Mouse (Mus musculus): ENCODE data around the gene Gm4559.
"Not testable (repeated sequence)": the region's sequence is repeated elsewhere in the genome, so short reads cannot be mapped to it uniquely, and the experiment has no call there.

Gm4559 gene

DNA sequence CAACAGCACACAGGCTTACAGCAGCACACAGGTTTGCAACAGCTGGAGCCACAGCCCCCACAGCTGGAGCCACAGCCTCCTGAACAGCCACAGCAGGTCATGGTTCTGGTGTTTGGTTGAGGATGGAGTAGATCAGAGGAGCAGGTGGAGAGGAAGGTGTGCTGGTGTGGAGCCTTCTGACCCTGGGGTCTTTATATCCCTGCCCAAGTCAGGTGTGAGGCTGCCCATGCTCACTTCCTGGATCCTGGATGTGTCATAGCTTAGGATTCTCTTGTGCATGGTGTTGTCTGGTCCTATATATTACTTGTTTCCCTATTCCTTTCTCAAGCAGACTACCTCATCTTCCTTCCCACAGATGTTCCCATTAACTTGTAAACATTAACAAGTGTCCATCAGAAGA is at the start of gene Gm4559:
Gm4559 (minus strand) TSS at position 101 of the 400 bp plus-strand sequence.
- not testable (repeated sequence) for DNase-seq (ENCODE audit: low spot score in 2 of 2)

DNA sequence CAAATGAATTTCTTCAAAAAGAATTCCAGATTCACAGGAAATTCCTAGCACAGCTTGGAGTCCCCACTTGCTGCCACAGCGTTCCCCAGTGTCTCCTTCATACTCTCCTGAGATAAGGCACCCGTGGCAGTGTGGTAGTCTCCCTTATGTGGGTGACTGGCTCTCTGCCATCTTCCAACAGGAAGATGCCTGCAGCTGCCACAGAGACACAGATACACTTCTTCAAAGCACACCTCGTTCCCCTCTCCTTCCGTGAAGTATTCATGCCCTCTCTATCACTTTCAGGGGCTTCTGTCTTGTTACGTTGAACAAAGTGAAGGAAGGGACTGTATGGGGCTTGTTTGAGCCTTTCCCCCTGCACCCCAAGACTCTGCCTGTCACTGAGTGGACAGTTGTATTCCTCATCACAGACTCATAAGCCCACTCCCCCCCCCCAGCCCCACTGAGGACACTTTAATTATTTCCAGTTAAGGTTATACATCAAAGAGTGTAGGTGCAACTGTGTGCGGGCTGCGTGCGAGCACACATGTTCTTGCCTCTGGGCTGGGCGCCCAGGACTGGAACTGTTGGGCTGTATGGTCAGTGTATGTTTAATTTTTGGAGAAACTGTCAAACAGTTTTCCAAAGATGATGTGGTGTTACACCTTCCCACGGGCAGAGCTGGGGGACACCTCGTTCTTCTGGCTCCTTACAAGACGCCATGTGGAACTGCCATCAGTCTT is 49.4 kb upstream of the Gm4559 start:
- DNase-seq (ENCODE audit: low spot score in 2 of 2): no peak

DNA sequence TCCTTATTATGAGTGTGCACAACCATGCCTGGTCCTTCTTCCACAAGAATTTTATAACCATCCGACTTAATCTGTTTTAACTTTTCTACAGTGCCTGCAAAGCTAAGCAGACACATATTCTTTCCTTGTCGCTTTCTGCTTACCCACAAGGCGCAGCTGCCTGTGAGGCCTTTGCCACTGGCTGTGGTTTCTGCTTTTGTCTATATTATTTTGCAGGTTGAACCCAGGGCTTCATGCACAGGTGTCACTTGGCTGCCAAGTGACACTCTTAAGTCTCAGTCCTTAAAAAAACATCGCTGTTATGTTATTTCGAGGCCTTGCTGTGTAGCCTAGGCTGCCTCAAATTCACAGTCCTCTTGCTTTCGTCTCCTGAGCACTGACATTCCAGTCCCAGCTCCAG is 48.5 kb upstream of the Gm4559 start:
- no peak for DNase-seq (ENCODE audit: low spot score in 2 of 2)

DNA sequence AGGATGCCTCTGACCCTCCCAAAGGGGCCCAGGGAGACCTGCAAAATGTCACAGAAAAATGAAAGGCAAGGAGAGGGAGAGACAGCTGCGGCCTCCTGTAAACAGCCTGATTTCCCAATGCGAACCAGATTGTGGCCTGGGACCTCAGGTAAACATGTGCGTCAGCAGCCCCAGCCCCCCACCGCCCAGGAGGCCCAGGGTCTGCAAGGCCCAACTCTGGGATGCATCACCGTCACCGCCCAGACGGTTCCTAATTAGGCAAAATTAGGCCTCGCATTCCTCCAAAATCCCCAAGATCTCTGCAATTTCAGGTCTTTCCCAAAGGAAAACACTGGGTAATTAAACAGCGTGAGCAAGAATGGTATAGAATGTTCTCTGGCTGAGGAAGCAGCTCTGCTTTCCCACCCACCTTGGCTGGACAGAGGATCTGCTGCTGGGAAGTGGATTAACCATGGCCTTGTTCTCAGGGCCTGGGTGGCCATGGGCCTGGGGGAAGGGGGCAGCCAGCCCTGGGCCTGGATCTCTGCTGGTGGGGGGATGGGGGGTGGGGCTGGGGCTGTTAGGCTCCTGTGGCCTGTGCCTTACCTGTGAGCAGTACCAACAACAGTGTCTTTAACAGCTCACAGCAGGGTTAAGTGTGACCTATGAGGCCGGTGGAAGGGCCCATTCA is 47.6 kb upstream of the Gm4559 start:
- DNase-seq (ENCODE audit: low spot score in 2 of 2): not testable (repeated sequence)

DNA sequence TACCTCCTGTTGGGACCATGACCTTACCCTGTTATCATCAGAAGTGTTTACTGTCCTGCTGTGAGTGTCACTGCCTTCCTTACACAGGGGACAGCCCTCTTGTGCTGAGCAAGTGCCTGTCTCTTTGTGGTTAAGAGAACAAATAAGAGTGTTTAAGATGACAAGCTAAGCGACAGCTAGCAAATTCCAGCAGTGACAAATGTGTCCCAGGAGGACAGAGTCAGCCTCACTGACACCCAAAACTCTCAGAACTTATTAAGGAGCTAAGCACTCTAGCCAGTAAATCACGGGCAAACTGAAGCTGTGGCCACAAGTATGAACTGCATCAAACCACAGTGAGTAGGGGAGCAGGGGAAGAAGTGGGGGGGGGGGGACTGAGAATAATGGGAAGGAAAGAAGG is 46.7 kb upstream of the Gm4559 start:
- DNase-seq (ENCODE audit: low spot score in 2 of 2): no peak

DNA sequence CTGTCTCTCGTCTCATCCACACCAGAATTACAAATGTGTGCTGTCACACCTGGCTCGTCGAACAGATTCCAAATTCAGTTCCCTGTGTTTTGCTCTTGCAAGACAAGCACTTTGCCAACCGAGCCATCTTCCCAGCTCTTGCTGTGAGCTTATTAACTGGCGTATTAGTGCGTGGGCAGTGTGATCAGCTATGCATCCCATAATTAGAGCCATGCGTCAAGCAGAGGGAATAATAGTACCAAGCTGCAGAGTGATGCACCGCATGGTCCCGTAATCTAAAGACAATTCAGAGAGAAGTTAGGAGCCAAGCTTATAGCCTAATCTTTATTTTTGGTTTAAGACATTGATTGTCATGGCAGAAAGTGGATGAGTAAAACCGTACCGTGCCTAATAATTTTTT is 45.0 kb upstream of the Gm4559 start:
- DNase-seq (ENCODE audit: low spot score in 2 of 2): no peak

DNA sequence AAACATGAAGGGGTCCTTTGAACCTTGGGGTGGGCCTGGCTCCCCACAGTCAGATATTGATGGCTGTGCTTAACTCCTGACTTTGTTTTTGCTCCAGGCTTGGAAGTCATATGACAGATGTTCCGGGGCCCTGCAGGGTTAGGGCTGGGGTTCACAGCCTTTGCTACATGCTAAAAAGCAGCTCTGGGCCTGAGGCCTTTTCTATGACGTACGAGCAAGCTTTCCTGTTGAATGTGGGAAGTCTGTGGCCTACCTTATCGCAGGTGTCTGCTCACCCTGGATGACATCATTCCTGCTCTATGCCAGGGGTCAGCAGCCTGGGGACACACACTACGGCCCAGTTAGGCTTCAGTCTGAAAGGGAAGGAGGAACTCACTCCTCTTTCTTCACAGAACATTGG is 43.1 kb upstream of the Gm4559 start:
- DNase-seq (ENCODE audit: low spot score in 2 of 2): no peak

DNA sequence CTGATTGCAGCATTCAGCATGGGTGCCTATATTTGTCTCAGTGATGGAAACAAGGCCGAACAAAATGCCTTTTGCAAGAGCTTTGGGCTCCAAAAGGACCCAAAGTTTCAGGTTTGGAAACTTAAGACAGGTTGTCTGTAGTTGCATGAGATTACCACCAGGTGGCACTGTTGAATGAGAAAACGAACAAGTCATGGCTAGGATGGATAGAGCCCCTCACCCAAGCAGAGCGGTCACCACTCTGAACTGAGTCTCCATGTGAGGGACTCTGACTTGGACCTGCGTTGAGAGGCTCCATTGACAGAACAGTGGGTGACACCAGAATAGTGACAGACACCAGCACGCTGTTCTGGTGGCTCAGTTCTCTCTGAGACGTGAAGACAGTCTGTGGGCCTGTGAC is 42.4 kb upstream of the Gm4559 start:
- no peak for DNase-seq (ENCODE audit: low spot score in 2 of 2)

DNA sequence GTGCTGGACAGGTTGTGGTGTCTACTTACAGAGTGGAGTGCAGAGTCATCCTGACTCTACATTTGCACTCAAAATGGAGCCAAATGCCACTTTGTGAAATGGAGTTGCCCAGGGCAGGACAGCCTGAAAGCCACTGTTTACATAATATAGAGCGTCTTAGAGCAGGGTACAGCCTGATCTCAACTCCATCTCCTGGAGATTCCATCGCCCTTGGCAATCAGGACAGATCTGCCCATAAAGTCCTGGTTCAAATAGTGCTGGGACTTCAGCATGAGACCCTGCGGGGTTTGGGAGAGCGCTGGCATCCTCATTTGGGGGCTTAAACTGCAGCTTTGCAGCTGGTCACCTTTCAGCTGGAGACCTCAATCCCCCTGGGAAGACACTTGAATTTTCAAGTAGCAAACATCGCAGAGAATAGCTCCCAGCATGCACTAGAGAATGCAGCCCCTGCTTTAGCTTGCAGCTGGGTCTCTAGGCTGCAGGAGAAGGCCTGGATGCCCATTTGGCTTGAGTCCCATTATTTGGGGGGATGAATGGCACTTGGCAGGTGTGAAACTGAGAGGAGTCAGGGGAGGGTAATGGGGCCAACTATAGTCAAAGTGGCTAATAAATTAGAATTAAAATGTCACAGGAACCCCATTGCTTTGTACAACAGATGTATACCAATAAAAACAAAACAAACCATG is 40.6 kb upstream of the Gm4559 start:
- no peak for DNase-seq (ENCODE audit: low spot score in 2 of 2)

DNA sequence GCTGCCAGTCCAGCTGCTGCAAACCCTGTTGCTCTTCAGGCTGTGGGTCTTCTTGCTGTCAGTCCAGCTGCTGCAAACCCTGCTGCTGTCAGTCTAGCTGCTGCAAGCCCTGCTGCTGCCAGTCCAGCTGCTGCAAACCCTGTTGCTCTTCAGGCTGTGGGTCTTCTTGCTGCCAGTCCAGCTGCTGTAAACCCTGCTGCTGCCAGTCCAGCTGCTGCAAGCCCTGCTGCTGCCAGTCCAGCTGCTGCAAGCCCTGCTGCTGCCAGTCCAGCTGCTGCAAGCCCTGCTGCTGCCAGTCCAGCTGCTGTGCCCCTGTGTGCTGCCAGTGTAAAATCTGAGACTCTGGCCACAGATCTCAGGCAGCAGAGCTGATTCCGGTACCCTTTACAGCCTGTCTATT is 29.8 kb upstream of the Gm4559 start:
- not testable (repeated sequence) for DNase-seq (ENCODE audit: low spot score in 2 of 2)

DNA sequence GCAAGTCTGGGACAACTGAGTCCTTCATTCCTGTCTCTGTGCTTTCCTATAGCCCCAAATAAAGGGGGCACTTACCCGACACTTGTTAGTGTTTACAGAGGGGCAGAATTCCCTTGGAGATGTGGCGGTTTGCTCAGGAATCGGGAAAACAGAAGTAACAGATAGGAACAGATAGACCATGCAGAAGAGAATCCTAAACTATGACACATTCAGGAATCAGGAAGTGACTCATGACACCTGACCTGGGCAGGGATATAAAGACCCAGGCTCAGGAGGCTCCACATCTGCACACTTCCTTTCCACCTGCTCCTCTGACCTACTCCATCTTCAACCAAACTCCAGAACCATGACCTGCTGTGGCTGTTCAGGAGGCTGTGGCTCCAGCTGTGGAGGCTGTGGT is 29.1 kb upstream of the Gm4559 start, which contains the start of gene Krtap5-4:
Krtap5-4 (plus strand) TSS at position 301 of the 400 bp plus-strand sequence.
- DNase-seq (ENCODE audit: low spot score in 2 of 2): no peak

DNA sequence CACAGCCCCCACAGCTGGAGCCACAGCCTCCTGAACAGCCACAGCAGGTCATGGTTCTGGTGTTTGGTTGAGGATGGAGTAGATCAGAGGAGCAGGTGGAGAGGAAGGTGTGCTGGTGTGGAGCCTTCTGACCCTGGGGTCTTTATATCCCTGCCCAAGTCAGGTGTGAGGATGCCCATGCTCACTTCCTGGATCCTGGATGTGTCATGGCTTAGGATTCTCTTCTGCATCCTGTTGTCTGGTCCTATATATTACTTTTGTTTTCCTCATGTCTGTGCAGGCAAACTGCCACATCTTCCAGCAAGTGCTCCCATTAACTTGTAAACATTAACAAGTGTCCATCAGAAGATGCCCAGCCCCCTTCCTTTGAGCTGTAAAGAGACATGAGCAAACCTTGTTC is 22.9 kb upstream of the Gm4559 start, which contains the start of gene Krtap5-1:
Krtap5-1 (minus strand) TSS at position 101 of the 400 bp plus-strand sequence.
- DNase-seq (ENCODE audit: low spot score in 2 of 2): not testable (repeated sequence)

DNA sequence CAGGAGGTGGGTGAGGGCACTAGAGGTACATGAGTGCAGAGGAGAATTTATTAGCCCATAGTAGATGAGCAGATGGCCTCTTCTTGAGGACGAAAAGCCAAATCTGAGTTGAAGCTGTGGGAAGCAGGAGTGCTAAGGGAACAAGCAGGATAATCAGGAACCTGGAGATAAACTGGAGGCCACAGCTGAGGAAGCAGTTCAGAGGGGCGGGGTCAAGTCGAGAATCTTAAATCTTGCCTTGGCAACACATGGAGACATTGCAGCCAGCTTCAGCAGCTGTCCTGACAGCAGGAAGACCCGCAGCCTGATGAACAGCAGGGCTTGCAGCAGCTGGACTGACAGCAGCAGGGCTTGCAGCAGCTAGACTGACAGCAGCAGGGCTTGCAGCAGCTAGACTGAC is 21.9 kb upstream of the Gm4559 start:
- DNase-seq (ENCODE audit: low spot score in 2 of 2): not testable (repeated sequence)

DNA sequence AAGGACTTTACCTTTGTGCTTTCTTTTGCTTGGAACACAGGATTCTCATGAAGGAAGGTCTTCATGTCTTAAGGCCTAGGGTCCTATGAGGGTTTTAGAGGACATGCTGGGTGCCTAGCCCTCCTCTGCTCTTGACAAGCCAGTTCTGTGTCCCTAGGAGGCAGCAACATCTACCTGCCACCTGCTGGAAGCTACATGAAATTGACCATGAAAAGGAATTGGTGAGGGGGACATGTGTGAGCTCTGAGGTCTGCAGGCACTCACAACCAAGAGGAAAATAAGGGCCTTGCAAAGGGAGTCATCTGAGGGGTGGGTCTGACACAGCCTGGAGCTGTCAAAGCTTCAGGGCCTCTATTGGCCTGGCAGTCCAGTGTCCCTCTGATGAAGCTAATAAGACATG is 21.3 kb upstream of the Gm4559 start:
- no peak for DNase-seq (ENCODE audit: low spot score in 2 of 2)

DNA sequence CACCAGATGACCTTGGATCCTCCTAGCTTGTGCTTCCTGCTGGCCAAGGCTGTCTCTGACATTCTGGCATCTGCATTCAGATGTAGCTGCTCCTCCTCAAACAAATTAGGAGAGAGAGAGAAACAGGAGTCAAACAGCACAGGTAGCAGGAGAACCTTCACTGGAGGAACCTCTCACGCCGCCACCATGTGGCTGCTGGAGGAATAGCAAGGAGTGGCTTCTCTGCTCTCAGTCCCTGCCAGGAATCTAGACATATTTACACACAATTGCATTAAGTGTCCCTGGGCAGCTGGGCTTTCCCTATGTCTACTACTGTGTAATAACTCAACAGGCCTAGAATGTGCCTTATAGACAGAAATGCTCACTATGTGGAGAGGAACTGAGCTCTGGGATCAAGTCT is 19.7 kb upstream of the Gm4559 start:
- DNase-seq (ENCODE audit: low spot score in 2 of 2): not testable (repeated sequence)

DNA sequence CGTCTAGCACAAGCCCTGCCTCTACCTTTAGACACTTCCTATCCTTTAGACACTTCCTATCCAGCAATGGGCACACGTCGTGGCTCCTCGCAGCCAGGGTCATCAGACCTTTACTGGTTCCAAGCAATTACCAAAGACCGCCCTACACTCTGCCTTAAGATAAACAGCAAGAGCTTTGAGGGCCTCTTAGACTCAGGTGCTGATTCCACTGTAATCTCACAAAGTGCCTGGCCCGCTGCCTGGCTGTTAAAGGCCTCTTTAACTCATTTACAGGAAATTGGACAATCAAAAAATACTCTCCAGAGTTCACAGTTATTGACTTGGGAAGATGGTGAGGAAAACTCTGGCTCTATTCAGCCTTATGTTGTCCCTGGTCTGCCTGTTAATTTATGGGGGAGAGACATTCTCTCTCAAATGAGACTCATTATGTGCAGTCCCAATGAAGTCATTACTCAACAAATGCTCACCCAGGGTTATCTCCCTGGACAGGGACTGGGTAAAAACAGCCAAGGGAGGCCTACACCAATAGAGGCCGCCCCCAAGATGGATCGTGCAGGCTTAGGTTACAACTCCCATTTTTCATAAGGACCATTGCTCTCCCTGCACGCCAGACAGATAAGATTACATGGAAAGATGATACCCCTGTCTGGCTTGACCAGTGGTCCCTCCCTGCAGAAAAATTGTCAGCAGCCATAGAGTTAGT is 11.9 kb upstream of the Gm4559 start:
- not testable (repeated sequence) for DNase-seq (ENCODE audit: low spot score in 2 of 2)

DNA sequence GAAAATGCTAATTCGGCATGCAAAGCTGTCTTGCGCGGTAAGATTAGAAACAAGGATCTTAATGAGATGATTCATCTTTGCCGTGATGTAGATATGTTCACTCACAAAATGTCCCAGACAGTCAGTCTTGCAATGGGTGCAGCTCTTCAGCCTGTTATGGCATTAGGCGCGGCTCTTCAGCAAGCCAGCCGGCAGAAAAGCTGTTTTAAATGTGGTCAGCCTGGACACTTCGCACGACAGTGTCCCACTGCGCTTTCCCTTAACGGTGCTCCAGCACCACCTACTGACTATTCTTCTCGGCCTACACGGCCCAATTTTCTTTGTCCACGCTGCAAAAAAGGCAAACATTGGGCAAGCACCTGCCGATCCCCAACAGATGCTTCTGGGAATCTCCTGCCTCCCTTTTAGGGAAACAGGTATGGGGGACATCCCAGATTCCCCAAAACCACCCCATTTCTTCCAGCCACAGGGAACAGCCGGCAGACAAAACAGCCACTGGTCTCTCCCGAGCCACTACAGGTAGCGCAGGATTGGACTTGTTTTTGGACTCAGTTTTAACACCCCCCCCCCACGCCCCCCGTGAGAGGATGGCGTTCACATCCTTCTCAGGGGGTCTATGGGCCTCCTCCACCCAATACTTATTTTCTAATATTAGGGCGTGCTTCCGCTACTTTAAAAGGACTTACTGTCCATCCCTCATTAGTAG is 11.1 kb upstream of the Gm4559 start:
- peak; percentile 10 to 26 for DNase-seq (ENCODE audit: low spot score in 2 of 2)

DNA sequence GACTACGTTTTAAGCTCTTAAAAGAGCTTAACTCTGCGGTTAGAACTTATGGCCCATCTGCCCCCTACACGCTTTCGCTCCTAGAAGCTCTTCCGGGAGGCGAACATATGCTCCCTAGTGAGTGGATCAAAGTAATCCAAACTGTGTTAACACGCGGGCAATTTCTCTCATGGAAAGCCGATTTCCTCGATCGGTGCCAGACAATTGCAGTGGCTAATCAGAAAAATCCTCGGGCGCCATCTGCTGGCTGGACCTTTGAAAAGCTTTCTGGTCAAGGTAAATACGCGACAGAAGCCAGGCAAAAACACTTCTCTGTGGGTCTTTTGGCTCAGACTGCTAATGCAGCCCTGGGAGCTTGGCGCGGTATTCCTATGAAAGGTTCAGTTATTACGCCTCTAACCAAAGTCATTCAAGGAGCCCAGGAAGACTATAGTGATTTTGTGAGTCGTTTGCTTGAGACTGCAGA is 10.5 kb upstream of the Gm4559 start:
- DNase-seq (ENCODE audit: low spot score in 2 of 2): peak; percentile 81 to 85

DNA sequence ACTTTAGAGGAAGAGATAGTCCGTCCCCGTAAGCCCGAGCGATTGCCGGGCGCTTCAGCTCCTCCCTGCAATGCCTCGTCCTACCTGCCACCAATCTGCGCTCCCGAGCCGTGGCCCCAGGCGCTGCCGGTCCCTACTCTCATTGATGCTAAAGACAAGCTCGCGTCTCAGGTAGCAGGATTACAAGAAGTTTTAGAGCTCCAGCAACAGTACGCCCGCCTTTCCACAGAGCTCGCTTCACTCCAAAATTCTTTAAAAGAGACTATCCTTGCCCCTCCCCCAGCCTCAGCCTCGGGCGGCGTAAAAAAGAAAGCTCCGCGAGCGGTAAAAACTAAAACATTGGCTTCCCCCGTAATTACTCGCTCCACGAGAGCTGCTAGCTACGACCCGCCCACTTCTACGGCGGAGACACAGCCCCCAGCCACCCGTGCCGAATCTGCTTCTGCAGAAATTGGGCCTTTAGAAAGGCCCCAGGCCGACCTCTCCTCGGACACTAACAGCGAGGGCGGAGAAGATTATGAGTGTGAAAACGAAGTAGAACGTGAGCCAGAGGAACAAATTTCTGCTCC is 9.9 kb upstream of the Gm4559 start:
- DNase-seq (ENCODE audit: low spot score in 2 of 2): peak; percentile 37 to 60

DNA sequence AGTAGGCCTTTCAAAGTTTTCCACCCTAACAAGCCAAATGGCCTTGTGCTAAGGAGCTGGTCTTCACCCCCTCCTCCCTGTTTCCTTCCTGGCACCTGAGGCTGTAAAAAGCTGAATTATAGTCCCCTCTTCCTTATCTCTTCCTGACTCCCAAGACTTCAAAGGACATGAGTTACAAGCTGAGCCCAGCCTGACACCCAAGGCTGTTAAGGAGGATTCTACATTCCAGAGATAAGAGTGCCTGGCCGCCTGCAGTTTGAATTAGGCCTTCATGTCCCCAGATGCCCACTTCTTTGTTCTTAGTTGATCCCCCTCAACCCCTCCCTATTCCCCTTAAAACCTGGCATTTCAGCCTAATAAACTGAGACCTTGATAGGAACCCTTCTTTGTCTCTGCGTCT is 8.7 kb upstream of the Gm4559 start:
- DNase-seq (ENCODE audit: low spot score in 2 of 2): not testable (repeated sequence)

DNA sequence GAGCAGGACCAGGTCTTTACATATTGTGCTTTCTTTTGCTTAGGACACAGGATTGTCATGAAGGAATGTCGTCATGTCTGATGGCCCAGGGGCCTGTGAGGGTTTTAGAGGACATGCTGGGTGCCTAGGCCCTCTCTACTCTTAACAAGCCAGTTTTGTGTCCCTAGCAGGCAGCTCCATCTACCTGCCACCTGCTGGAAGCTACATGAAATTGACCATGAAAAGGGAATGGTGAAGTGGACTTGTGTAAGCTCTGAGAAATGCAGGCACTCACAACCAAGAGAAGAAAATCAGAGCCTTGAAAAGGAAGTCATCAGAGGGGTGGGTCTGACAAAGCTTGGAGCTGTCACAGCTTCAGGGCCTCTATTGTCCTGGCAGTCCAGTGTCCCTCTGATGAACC is 5.1 kb upstream of the Gm4559 start:
- DNase-seq (ENCODE audit: low spot score in 2 of 2): not testable (repeated sequence)
